In genomic region chr1:88786066-88786465, GRCm38 (mm10) we compare ENCODE assay signal across 20 mouse cellular contexts.
"Had no signal": no experiment of that assay in that cellular context is flagged by ENCODE, and none has a peak within 500 bp of the region (broad histone marks: within the 10 kb centered on the region; RNA-seq: fewer than 3 reads in every experiment).

No protein-coding gene starts in this region.

- ATAC-seq: forebrain, embryonic 13.5 days; forebrain, embryonic 14.5 days; forebrain, embryonic 15.5 days; forebrain, embryonic 16.5 days; forebrain, postnatal 0 days had no signal

- DNase-seq: cerebellum, adult 9-10 months; cerebellum, adult 9-11 months; cerebellum, postnatal 10 days; cerebellum, postnatal 14 days; cerebellum, postnatal 25 days; cerebellum, postnatal 36 days; embryo, embryonic 11 days; forebrain, postnatal 0 days; gastrocnemius, adult 2 months; gastrocnemius, postnatal 10 days; gastrocnemius, postnatal 14 days; gastrocnemius, postnatal 25 days; gastrocnemius, postnatal 36 days; heart, adult 11 months; heart, adult 18-20 months; heart, adult 2 months had no signal
